Mouse (Mus musculus) brain, embryonic 14.5 days (tissue): ENCODE results near the gene Cmtr1.

Experiments used
- CTCF ChIP-seq: fragments of 200-500 bp; IDR thresholded peaks from 2 replicates; pipeline ENCODE4 v1.5.1; 2012; ENCODE audit warnings: inconsistent platforms, mild to moderate bottlenecking, moderate library complexity, borderline replicate concordance; ENCODE audit not compliant: insufficient read depth, insufficient read length; ENCODE audit errors: extremely low read depth
- POLR2A ChIP-seq: fragments of 200-500 bp; IDR thresholded peaks from 2 replicates; pipeline ENCODE4 v1.6.1; 2012; ENCODE audit warnings: mild to moderate bottlenecking, inconsistent platforms, borderline replicate concordance; ENCODE audit not compliant: poor library complexity, insufficient read depth, insufficient read length, severe bottlenecking; ENCODE audit errors: extremely low read depth

DNA sequence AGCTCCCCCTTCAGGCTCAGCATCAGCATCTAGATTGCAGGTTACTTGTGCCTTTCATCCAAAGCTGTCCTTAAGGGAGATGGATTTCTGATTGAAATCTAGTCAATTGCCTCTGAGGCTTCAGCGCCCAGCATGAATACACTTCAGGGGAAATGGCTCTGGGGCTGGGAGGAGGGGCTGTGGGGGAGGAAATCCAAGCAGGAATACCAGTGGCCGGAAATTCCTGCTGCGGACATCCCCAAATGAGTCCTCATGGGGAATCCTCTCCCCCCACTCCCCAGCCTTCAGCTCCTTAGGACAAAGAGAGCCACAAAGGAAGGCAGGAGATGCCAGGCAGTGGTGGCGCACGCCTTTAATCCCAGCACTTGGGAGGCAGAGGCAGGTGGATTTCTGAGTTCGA is 87.1 kb downstream of the Cmtr1 start:
- TF ChIP-seq CTCF, result no peak
- TF ChIP-seq POLR2A, result no peak
